Mouse (Mus musculus) heart, postnatal 14 days (tissue): ENCODE measurements around the gene Scp2. TPM values are rescaled to one million over a fixed set of nuclear protein-coding genes. Genes with fewer than 3 reads are reported as not detected.
"Not testable (repeated sequence)": the region's sequence is repeated elsewhere in the genome, so short reads cannot be mapped to it uniquely, and the experiment has no call there.

Experiments used
- DNase-seq, 2 experiments: peaks; one replicate each; pipeline ENCODE4 v3.0.0; 2021 to 2022
- intact Hi-C: fragments of 180-260 bp; cut with DNase I; formaldehyde crosslinking; loops from one replicate; pipeline ENCODE4 v1.15.1; 2025
- long read RNA-seq, 2 experiments: library from polyadenylated mRNA; stranded (forward); transcript quantifications; one replicate each; pipeline ENCODE4 v2.0.0; 2021
- total RNA-seq, 2 experiments: library from RNA; stranded (reverse); gene quantifications; 2 replicates each; pipeline ENCODE4 v1.2.3; 2021

Scp2 gene
- total RNA-seq: 100 to 1,000 TPM; 227 to 235 TPM
- long read RNA-seq, experiment 1, transcript Scp2-201 (16 exons, 2,640 nt): minor isoform, 83 of 495 reads
- long read RNA-seq, experiment 1, transcript Scp2-202 (5 exons, 772 nt): major isoform, 404 of 495 reads
- long read RNA-seq, experiment 1, partial matches to known transcripts: 1 of 495 reads
- long read RNA-seq, experiment 1, other reads (novel, unspliced or antisense): 6 of 495 reads
- long read RNA-seq, experiment 2, transcript Scp2-201 (16 exons, 2,640 nt): minor isoform, 60 of 369 reads
- long read RNA-seq, experiment 2, transcript Scp2-202 (5 exons, 772 nt): major isoform, 299 of 369 reads
- long read RNA-seq, experiment 2, partial matches to known transcripts: 3 of 369 reads
- long read RNA-seq, experiment 2, other reads (novel, unspliced or antisense): 7 of 369 reads

- intact Hi-C loops: no loop called here
These were observed at the start of gene Scp2 for GRCm38 (mm10) chr4:108144880-108145279. Scp2 (minus strand) TSS chr4:108144998.

GRCm38 (mm10) chr4:108192821-108193323 lies 48.1 kb upstream of the Scp2 start:
- intact Hi-C loops: no loop called here

More at GRCm38 (mm10) chr4:108144880-108145279, at the start of gene Scp2:
- DNase-seq: no peak

GRCm38 (mm10) chr4:108182278-108182677 lies 37.5 kb upstream of the Scp2 start:
- DNase-seq: no peak
- intact Hi-C loops: no loop called here

More at GRCm38 (mm10) chr4:108192821-108193323, 48.1 kb upstream of the Scp2 start:
- no peak for DNase-seq

GRCm38 (mm10) chr4:108168056-108168455 lies 23.3 kb upstream of the Scp2 start:
- no peak for DNase-seq
- intact Hi-C loops: no loop called here

- intact Hi-C loops: no loop called here
- DNase-seq: no peak
These were observed 22.1 kb upstream of the Scp2 start for GRCm38 (mm10) chr4:108166874-108167273.

- intact Hi-C loops: no loop called here
- peak; percentile 49 to 56 for DNase-seq
These were observed 20.5 kb upstream of the Scp2 start, which contains the start of gene Echdc2 for GRCm38 (mm10) chr4:108165152-108165895. Echdc2 (plus strand) TSS chr4:108165437.

GRCm38 (mm10) chr4:108163291-108163690 lies 18.5 kb upstream of the Scp2 start:
- no peak for DNase-seq
- intact Hi-C loops: no loop called here

- intact Hi-C loops: no loop called here
- DNase-seq: no peak
These were observed 17.1 kb upstream of the Scp2 start for GRCm38 (mm10) chr4:108161936-108162335.

- intact Hi-C loops, DNase-seq: not testable (repeated sequence)
These were observed 10.3 kb upstream of the Scp2 start for GRCm38 (mm10) chr4:108155141-108155540.

GRCm38 (mm10) chr4:108145554-108145953 lies 756 bp upstream of the Scp2 start:
- intact Hi-C loops, DNase-seq: not testable (repeated sequence)

GRCm38 (mm10) chr4:108143778-108144177 lies 1.0 kb downstream of the Scp2 start:
- intact Hi-C loops: no loop called here
- no peak for DNase-seq

- intact Hi-C loops, DNase-seq: not testable (repeated sequence)
These were observed 1.6 kb downstream of the Scp2 start for GRCm38 (mm10) chr4:108143178-108143577.

GRCm38 (mm10) chr4:108136938-108137337 lies 7.9 kb downstream of the Scp2 start:
- intact Hi-C loops: no loop called here

GRCm38 (mm10) chr4:108130452-108130851 lies 14.3 kb downstream of the Scp2 start:
- intact Hi-C loops: no loop called here
- DNase-seq: no peak

More at GRCm38 (mm10) chr4:108136938-108137337, 7.9 kb downstream of the Scp2 start:
- DNase-seq: no peak

GRCm38 (mm10) chr4:108128339-108128738 lies 16.5 kb downstream of the Scp2 start:
- intact Hi-C loops: no loop called here
- peak; percentile 3 to 16 for DNase-seq

- DNase-seq: no peak
- intact Hi-C loops: no loop called here
These were observed 17.3 kb downstream of the Scp2 start for GRCm38 (mm10) chr4:108127516-108127915.

- DNase-seq: no peak
- intact Hi-C loops: no loop called here
These were observed 18.5 kb downstream of the Scp2 start for GRCm38 (mm10) chr4:108126260-108126659.

- DNase-seq: no peak
- intact Hi-C loops: no loop called here
These were observed 20.7 kb downstream of the Scp2 start for GRCm38 (mm10) chr4:108124104-108124503.

GRCm38 (mm10) chr4:108117924-108118876 lies 26.6 kb downstream of the Scp2 start:
- DNase-seq: peak; percentile 95
- intact Hi-C loops: no loop called here

GRCm38 (mm10) chr4:108117488-108117887 lies 27.3 kb downstream of the Scp2 start:
- peak in 1 of 2 experiments; percentile 8 for DNase-seq

More at GRCm38 (mm10) chr4:108117488-108117887, 27.3 kb downstream of the Scp2 start:
- intact Hi-C loops: no loop called here
